Mouse (Mus musculus) thymus, adult 2 months (tissue): ENCODE results near the gene Rpl31.

Experiments used
- CTCF ChIP-seq: fragments of 200-500 bp; IDR thresholded peaks from 2 replicates; pipeline ENCODE4 v1.5.1; 2012; ENCODE audit warnings: mild to moderate bottlenecking, control low read depth, low read length, moderate library complexity, borderline replicate concordance; ENCODE audit not compliant: control insufficient read depth, poor library complexity, insufficient read depth; ENCODE audit errors: extremely low read depth
- POLR2A ChIP-seq: fragments of 200-500 bp; IDR thresholded peaks from 2 replicates; pipeline ENCODE4 v1.6.1; 2012; ENCODE audit warnings: mild to moderate bottlenecking, low read length, control low read depth, moderate library complexity; ENCODE audit not compliant: control insufficient read depth, poor library complexity, insufficient read depth; ENCODE audit errors: extremely low read depth

DNA sequence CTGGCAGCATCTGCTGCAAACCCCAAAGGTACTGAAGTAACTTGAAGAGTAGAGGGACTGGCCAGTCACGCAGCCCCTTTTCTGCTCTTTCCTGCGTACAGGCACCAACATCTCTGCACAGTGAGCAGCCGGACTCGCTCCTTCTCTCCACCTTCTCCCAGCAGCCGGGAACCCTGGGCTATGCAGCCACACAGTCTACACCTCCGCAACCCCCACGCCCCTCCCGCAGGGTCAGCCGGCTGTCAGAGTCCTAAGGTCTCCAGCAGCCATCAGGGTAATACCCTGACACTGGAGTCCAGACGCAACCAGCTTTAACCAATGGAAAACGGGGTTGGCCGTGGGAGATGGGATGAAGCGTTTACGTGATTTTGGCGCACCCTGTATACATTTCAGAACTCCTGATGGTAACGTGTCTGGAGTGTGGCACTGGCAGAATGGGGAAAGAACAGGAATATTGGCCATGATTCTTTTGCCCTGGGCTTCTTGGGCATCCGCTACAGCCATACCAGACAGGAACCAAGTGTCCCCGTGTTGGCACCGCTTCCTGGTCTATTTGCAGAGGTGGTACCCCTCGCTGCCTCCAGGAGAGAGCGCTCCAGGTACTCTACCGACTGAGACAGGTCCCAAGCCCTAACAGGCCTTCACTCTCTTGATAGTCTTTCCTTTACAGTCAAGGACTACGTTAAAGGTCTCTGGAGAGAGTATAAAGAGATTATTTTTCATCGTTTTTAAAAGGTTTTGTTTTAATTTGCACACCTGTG lies 5.7 kb upstream of the Rpl31 start:
- no peak for TF ChIP-seq CTCF
- TF ChIP-seq POLR2A: no peak
